Mouse (Mus musculus): ENCODE results near the gene Ccno. TPM values are rescaled to one million over a fixed set of nuclear protein-coding genes. Genes with fewer than 3 reads are reported as not detected.

Gene Ccno
- polyA plus RNA-seq (2012; ENCODE audit: low replicate concordance), result 0.34 TPM in 1 of 2 replicates, not detected in the other

DNA sequence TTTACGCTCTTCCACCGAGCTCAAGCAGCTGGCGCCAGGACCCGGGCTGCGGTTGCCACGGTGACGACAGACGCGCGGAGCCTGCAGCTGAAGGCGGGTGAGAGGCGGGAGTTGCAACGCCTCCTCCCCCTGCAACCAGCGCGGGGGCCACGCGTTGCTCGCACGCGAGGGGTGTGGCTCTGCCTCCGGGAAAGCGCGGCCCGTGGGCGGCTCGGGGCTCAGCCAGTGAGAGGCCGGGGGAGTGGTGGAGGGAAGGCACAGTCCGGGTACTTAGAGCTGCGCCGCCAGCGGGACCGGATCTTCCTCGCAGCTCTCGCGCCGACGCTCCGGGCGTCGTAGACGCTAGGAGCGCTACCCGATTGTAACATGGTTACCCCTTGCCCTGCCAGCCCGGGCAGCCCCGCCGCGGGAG, at the start of gene Ccno:
Ccno (plus strand) TSS at position 271 of the 412 bp plus-strand sequence.

DNA sequence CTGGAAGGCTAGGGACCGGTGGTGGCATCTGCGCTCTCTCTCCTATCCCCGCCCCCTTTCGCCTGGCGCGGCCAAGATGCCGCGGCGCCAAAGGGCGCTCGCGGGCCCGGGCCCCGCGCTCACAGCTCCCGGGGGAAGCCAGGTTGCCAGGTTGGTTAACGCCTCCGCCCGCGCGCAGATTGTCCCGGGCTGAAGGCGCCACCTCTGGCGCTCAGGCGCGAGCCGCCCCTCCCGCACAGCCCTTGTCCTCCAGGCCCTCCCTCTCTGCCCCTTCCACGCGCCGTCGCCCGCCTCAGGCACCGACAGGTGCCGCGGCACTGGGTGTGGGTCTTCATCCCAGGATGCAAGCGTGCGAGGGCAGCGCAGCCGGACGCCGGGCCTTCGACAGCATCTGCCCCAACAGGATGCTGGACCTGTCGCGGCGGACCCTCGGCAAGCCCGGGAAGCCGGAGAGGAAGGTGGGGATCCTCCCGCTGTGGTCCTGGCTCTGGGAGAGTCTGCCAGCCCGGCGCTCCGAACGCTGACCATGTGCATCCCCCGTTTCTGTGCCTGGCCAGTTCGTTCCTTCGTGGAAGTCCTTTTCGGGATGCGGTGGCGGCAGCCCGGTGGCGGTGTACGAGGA, 6.0 kb downstream of the Ccno start, which contains the start of gene Mcidas:
Mcidas (plus strand) TSS at position 315 of the 622 bp plus-strand sequence.

DNA sequence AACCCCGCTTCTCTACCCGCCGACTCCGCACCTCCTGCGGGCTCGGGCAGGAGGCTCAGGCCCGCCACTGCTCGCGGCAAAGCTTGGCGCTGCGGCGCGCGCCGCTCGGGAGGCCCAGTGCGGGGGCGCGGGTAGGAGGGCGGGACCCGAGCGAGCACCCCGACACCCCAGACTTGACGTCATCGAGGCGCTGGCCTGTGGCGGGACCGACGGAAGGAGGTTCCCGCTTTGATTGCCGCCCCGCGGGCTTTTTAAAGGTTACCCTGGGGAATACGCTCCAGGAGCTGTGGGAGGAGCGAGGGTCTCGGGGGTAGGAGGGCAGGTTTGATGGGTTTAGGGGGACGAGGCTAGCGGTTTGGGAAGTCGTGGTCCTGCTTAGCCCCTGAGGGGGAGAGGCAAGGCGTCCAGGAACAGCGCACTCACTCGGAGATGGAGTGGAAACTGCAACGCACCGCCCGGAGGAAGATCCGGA, 47.4 kb downstream of the Ccno start, which contains the start of gene Cdc20b:
Cdc20b (plus strand) TSS at position 162 of the 472 bp plus-strand sequence.

Other genes starting within 250 kb of the Ccno start
- gene Plpp1, start 187.0 kb upstream of the Ccno start, polyA plus RNA-seq (2012; ENCODE audit: low replicate concordance), result 36.3 and 39.7 TPM in 2 replicates
- 0.70 and 2.6 TPM in 2 replicates for gene Mtrex, start 60.4 kb upstream of the Ccno start, polyA plus RNA-seq (2012; ENCODE audit: low replicate concordance)
- 5.4 and 5.8 TPM in 2 replicates for gene Dhx29, start 60.3 kb upstream of the Ccno start, polyA plus RNA-seq (2012; ENCODE audit: low replicate concordance)
- gene Mcidas, start 6.0 kb downstream of the Ccno start, polyA plus RNA-seq (2012; ENCODE audit: low replicate concordance), result not detected in 2 replicates
- gene Cdc20b, start 47.3 kb downstream of the Ccno start, polyA plus RNA-seq (2012; ENCODE audit: low replicate concordance), result 0.11 TPM in 1 of 2 replicates, not detected in the other
- 0.23 TPM in 1 of 2 replicates, not detected in the other for gene Gpx8, start 58.6 kb downstream of the Ccno start, polyA plus RNA-seq (2012; ENCODE audit: low replicate concordance)
- 3.2 TPM in 1 of 2 replicates, not detected in the other for gene Gzma, start 113.2 kb downstream of the Ccno start, polyA plus RNA-seq (2012; ENCODE audit: low replicate concordance)
- 0.34 TPM in 1 of 2 replicates, not detected in the other for gene Esm1, start 221.9 kb downstream of the Ccno start, polyA plus RNA-seq (2012; ENCODE audit: low replicate concordance)
- gene Gzmk, start 238.1 kb downstream of the Ccno start, polyA plus RNA-seq (2012; ENCODE audit: low replicate concordance), result not detected in 2 replicates